Mouse (Mus musculus) cerebellum, adult 8-10 months (tissue): ENCODE data around the gene Ranbp17.

Experiments used
- DNase-seq: peaks from one replicate; pipeline ENCODE4 v3.0.0; 2022

Ranbp17 gene

DNA sequence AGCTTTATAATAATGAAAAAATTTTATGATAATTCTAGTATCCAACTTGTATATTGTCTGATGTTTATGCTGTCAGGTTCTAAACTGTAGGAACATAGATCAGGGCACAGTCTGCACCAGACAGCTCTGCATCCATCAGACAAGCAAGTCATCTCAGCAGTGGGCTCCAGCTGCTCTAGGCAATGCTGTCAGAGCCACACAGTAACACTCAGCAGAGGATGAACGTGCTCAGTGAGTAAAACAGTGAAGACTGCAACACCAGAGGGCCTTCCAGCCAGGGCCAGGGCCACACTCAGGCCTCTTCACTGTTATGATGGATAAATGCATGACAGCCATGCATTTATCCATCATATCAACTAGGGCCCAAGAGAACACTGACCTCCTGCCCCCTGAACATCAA lies 114.2 kb downstream of the Ranbp17 start:
- DNase-seq = no peak

GRCm38 (mm10) chr11:33398701-33399100 lies 114.8 kb downstream of the Ranbp17 start:
- DNase-seq = no peak

- no peak for DNase-seq
These were observed 117.3 kb downstream of the Ranbp17 start for GRCm38 (mm10) chr11:33396275-33396674.

- DNase-seq = no peak
These were observed 119.5 kb downstream of the Ranbp17 start for GRCm38 (mm10) chr11:33394093-33394492.

- DNase-seq = peak; percentile 10
These were observed 124.9 kb downstream of the Ranbp17 start for GRCm38 (mm10) chr11:33388685-33389084.

- DNase-seq = no peak
These were observed 151.7 kb downstream of the Ranbp17 start for GRCm38 (mm10) chr11:33361867-33362266.

GRCm38 (mm10) chr11:33349269-33349668 lies 164.3 kb downstream of the Ranbp17 start:
- no peak for DNase-seq

DNA sequence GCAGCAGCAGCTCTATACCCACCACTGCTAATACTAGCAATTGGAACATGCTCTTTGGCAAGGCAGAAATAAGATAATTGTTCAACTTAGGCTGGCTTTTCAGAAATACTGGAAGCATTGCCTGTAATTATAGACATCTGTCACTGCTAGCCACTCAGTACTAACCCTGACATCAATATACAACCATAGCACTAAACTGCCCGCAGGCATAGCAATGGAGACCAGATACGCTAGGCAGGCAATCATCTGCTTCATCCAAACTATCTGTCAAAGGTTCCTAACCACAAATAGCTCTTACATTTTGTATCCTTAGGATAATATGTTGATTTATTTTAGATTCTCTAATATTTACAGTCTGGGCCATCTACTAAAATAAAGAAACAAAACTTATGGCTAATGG lies 171.5 kb downstream of the Ranbp17 start:
- DNase-seq = no peak

DNA sequence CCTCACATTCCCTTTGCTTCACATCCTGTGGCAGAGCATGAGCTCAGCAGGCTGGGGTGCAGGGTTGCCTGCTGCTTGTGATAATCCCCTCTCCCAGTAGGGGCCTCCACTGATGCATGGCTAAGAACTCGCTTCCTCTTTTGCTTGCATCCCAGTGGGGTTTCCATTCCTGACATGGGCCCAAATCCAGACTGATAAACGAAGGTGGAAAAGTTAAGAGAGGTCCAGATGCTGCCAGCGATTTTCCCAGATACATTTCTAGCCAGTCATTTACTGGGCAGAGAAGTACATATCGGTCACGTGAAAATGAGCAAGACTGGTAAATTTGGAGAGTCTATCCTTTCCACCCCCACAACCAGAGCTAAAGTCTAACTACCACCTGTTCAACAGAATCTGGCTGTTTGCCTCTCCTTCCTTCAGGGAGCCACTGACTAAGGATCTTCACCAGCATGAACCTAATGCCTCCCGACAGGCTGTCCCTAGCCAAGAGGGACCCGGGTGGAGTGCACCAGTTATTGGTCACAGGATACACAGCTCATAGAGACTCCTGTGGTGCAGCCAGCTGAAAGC lies 176.9 kb downstream of the Ranbp17 start:
- peak; percentile 89 for DNase-seq

GRCm38 (mm10) chr11:33335616-33336015 lies 177.9 kb downstream of the Ranbp17 start:
- peak; percentile 24 for DNase-seq

GRCm38 (mm10) chr11:33332137-33332536 lies 181.4 kb downstream of the Ranbp17 start:
- no peak for DNase-seq

DNA sequence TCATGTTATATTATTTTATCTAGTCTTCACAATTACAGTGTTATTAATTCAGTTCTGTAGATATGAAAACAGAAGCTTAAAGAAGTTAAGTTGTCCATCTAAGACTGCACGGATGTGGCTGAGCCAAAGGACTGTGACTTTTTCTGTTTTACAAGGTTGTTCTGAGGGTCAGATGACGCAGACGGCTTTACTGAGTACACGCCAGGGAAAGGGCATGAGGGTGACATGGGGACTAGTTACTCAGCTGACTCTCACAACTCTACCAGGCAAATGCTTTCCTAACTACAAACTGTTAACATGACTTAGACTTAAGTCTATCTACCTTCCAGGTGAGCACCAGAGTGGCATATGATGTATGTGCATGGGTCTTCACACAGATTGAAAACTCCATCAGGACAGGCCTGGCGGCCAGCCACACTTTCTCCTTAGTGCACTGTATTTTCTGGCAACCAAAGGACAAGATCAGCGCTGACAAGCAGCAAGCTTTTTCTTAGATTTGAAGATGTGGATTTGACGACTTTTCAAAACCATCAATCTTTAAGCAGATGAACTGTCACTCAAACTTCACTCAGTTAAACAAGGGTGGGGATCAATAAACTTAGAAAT lies 194.4 kb downstream of the Ranbp17 start:
- DNase-seq = no peak

DNA sequence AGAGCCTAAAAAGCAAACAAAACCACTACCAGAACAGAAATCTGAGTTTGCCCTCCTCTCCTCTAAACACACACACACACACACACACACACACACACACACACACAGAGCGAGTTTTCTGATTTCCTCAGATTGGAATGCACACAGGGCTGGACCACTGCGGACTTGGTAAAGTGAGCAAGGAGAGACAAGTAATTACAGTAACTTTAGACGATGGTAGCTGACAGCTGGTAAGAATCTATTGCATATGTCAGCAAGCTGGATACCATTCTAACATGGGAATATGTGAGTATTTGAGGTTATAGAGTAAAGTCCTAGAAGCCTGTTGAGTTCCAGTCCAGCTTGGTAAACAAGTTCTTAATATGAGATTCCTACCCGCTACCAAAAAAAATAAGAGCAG lies 204.0 kb downstream of the Ranbp17 start:
- no peak for DNase-seq

DNA sequence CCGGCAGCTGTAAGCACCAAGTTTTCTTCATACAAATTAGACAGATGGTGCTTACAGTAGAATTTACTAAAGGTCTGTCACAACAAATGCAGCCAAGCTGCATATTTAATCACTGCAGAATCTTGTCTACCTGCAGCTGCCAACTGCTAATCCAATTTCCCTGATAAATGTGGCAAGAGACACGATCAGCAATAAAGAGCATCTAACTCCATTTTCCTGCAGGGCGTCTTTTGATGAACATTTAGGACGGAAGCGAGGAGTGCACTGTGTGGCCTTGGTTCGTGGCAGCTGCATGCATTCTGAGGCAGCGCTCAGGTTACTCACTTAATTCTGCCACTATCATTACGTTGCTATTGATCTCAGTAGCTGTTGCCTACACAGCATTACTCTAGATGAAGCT lies 212.7 kb downstream of the Ranbp17 start:
- DNase-seq = peak; percentile 30

- peak; percentile 49 for DNase-seq
These were observed 214.2 kb downstream of the Ranbp17 start for GRCm38 (mm10) chr11:33299371-33299770.

- DNase-seq = peak; percentile 12
These were observed 216.4 kb downstream of the Ranbp17 start for GRCm38 (mm10) chr11:33297121-33297520.

GRCm38 (mm10) chr11:33295422-33295821 lies 218.1 kb downstream of the Ranbp17 start:
- peak; percentile 26 for DNase-seq

- no peak for DNase-seq
These were observed 219.5 kb downstream of the Ranbp17 start for GRCm38 (mm10) chr11:33294063-33294462.

GRCm38 (mm10) chr11:33278571-33278970 lies 235.0 kb downstream of the Ranbp17 start:
- no peak for DNase-seq

DNA sequence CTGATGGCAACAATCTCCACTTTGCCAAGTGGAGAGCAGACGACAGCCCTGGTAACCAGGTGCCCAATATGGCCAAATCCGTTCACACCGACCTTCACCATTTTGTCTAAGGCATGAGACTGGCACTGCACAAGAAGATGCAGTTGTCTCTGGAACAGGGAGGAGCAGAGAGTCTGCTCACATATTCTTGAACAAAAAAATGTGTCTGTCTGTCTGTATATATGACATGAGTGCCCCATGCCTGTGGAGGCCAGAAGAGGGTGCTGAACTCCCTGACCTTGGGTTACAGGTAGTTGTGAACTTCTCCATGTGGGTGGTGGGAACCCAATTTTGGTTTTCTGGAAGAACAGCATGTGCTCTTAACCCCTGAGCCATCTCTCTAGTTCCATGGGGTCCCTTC lies 236.9 kb downstream of the Ranbp17 start, which contains the start of gene Gm12117:
Gene Gm12117 (minus strand): TSS at position 101 of the 400 bp plus-strand sequence.
- no peak for DNase-seq

GRCm38 (mm10) chr11:33274816-33275215 lies 238.7 kb downstream of the Ranbp17 start:
- DNase-seq = no peak

GRCm38 (mm10) chr11:33274294-33274693 lies 239.3 kb downstream of the Ranbp17 start:
- no peak for DNase-seq

DNA sequence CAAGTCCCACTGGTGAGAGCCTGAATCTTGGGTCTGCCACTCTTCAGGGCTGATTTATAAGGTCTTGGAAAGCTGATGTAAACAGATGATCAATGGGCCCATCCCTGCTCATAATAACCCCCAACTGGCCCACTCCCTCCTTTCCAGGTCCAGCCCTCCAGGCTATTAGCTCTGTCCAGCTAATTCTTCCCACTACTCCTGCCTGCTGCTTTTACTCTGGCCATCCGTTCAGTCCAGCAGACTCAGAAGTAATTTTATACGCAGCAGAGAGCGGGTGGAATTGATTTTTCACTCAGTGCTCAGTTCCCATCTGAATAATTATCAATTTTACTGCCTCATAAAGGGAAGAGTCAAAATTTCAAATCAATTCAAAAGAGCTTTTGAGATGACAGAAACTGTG lies 273.3 kb downstream of the Ranbp17 start:
- DNase-seq = no peak

DNA sequence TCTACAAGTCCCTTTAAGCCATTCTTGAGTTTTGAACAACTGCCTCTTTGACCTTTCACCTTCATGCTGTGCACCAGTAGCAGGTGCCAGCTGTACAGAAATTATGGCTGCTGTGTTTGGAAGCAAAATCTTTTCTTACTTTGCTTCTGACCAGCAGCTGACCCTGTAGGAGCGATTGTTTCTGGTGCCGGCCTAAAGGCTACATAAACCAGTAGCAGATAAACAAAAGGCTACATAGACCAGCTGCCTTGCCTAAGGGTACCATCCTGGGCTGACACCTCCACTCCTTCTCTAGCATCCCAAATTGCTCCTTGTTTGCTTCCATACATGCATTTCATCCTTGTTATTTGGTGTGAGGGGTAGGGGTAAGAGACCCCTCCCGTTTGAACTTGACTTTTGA lies 279.4 kb downstream of the Ranbp17 start:
- no peak for DNase-seq

DNA sequence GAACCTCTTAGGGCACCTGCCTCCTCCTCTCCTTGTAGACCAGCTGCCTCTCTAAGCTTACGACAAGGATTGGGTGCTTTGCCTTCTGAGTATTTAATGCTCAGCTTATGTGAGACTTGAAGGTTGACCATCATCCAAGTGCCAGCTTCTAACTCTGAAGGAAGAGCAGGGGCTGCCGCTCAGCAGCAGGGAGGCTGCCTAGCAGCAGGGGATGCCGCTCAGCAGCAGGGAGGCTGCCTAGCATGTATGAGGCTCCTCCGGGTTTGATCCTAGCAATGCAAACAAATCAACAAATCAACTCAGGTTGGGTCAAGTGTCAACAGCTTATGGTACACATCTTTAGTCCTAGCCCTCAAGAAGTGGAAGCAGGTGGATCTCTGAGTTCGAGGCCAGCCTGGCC lies 281.5 kb downstream of the Ranbp17 start:
- no peak for DNase-seq
